Mouse (Mus musculus) heart, adult 9 months (tissue): ENCODE measurements around the gene Atxn7l3.
A peak's percentile ranks its signal among the peaks of the same experiment; 100 is the strongest.

Experiments used
- DNase-seq, 2 experiments: peaks; one replicate each; pipeline ENCODE4 v3.0.0; 2022; ENCODE audit warnings: low spot score in 2 of 2

The Atxn7l3 gene

DNA sequence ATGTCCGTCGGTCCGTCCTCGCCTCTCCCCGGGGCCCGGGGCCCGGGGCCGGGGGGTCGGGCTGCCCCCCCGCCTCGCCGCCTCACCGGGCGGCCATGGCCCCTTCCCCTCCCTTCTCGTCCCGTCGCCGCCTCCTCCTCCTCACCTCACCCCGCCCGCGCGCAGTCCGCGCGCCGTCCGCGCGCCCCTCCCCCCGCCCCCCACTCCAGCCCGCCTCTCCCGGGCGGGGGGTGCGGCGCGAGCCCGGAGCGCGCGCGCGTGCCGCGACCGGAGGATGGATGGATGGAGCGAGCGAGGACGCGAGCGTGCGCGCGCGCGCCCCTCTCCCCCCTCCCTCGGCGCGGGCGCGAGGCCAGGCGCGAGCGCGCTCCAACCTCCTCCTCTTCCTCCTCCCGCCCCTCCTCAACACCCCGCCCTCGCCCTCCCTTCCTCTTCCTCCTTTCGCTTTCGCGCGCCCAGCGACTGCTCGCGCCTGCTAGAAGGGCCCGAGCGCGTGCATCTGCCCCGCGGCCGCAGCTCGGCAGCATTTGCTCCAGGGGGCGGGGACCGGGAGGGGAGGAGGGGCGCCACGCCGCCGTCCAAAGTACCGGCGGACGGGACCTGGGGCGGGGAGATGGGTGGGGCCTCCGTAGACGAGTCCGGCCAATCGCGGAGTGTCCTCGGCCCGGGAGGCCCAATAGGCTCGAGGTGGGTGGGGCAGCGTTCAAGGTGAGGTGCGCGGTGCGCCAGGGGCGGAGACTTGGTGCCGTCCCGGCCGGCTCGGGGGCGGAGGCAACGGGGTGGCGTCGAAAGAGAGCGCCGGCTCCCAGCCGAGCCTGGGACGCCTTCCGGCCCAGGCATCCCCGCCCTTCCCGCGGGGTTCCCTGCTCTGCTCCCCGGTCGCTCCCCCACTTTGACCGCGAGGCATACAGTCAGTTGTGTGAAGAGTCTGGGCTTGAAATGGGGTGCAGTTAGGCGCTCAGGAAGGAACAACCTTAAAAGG lies at the start of gene Atxn7l3:
Gene Atxn7l3, minus strand, starts transcription at position 141 of the 982 bp plus-strand sequence.
- peak; percentile 98 for DNase-seq

DNA sequence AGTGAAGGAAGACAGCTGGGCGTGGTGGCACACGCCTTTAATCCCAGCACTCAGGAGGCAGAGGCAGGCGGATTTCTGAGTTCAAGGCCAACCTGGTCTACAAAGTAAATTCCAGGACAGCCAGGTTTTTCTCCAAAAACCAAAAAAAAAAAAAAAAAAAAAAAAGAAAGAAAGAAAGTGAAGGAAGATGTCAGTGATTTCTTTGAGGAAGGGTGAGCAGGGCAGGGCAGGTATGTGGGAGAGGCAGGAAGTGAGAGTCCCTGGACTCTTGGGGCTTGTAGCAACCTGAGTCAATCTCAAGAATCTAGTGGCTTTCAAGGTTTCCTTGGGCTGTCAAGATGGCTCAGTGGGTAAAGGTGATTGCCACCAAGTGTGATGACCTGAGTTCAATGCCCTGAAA lies 48.0 kb upstream of the Atxn7l3 start:
- no peak for DNase-seq

DNA sequence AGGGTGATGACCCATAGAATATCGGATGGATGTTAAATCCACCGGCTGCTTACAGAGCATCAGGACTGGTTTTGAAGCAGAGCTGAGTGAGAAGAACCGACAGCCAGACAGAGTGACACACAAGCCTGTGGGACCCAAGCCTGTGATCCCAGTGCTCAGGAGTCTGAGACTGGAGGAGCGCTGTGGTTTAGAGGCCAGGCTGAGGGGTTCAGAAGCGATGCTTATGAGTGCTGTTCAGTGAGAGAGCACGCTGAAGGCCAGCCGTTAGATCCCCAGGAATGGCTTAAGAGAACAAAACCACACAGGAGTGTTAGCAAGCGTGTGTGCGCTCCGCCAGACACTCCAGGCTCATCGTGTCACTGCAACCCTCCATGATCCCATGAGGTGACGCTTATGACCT lies 46.3 kb upstream of the Atxn7l3 start:
- DNase-seq, result no peak

DNA sequence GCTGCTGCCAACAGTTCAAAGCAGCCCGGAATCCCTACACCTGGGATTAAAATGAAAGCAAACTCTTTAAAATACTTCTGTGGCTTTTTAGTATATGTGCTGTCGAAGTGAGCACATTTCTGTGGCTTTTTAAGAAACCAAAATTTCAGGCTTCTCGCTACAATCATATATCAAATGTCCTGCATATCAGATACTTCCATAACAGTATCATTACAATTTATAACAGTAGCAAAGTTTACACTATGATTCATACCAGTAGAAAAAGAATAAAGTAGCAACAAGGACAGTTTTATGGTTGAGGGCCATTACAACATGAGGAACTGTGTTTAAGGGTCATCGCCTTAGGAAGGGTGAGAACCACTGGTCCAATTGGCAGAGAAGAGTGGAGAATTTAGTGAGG lies 44.7 kb upstream of the Atxn7l3 start:
- DNase-seq, result no peak

DNA sequence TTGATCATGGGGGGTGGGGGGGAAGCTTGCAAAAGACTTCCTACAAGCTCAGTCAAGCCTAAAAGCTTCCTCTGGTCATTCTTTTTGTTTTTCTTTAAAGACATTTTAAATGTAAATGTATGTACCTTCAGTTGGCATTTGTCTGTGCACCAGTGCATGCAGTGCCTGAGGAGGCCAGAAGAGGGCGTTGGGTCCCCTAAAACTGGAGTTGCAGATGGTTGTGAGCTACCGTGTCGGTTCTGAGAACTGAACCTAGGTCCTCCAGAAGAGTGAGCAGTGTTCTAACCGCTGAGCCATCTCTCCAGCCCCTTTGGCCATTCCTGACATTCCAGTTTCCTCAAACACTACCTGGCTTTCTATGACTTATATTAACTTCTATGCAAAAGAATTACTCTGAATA lies 43.2 kb upstream of the Atxn7l3 start:
- DNase-seq, result no peak

DNA sequence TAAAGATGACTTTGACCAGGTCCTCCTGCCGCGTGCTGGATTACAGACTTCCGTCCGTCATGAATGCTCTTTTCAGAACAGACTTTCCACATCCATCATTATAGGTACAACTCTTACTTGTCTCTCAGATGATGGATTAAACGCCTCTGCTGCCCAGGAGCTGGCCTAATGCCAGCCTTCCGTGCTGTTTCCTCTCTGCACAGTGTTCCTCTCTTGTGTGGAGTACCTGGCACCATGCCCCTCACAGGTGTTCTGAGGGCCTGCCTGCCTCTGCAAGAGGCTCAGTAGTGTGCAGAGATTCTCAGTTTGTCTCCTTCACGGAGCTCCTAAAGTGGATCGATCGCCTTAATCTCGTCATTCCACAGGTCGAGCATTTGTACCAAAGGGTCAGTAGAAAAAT lies 42.8 kb upstream of the Atxn7l3 start:
- no peak for DNase-seq

DNA sequence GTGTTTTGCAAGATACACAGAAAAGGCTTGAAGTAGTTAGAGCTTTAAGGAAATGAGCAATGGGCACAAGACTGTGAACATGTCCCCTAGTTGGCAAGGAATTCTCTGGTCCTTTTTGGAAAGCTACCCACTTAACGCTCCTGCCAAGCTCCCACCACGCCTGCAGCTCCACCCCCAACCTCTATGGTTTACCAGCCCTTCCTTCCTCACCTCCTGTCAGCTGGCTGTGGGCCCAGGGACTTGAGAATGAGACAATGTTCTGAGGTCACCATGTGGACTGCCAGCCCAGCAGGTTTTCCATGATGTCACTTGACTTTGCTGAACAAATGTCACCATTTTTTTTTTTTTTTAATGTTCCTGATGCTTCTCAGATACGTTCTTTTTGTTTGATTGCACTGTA lies 42.1 kb upstream of the Atxn7l3 start:
- peak; percentile 81 to 88 for DNase-seq

DNA sequence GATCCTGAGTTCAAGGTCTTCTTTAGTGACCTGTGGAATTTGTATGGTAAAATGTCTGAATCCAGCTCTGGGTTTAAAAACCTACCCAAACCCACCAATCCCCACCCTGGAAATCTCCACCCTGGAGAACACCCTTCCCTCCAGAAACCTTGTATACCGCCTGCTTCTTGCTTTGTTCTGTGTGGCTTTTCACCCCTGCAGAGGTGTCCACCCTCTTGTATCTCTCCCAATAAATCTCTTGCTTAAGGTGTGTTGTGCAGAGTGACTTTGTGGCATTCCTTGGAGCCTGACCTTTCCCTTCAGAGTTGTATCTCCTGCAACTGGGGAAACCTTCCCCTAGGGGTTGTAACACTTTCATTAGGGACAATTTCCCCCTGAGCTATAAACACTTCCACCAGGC lies 41.5 kb upstream of the Atxn7l3 start:
- no peak for DNase-seq

DNA sequence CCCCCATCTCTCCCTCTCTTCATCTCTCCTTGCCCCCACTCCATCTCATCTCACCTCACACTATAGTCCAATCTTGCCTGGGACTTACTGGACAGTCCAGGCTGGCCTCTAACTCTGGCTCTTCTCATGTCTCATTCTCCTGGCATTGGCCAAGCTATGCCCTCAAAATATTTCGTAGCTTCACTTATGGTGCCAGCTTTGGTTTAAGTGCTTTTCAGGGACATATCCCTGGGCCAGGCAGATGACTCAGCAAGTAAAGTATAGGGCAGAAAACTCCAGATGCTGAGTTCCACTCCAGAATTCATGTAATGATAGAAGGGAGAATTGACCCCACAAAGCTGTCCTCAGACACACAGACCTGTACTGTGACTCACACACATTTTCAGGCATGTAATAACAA lies 39.8 kb upstream of the Atxn7l3 start:
- DNase-seq, result peak in 1 of 2 experiments; percentile 26

DNA sequence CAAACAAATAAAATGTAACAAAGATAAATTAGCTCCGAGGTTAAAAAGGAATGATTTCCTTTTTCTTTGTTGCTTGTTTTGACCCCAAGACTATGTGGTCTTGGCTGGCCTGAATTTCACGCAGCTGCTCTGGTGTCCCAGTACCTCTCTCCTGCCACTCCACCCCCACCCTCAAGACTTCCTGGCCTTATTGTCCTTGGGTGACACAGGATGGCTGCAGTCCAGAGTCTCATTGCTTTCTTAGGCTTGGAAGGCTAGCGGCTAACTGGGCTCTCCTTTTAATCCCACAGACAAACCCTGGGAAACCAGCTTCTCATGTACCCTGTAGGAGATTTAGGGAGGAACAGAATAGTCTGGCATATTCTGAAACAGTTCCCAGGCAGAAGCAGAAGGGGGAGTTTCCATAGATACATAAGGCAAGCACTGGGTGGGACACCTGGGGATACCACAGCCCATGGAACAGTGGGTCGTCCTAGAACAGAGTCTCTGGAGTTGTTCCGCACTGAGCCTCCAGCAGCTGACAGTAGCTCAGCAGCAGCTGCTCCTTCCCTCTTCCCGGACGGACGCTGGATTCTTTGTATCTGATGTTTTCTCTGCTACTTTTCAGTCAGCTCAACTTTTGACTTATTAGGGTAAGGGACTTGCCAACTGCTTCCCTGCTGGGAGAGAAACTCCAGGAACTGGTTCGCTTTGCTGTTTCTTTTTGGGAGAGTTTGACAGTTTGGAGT lies 38.7 kb upstream of the Atxn7l3 start:
- DNase-seq, result peak in 1 of 2 experiments; percentile 53

DNA sequence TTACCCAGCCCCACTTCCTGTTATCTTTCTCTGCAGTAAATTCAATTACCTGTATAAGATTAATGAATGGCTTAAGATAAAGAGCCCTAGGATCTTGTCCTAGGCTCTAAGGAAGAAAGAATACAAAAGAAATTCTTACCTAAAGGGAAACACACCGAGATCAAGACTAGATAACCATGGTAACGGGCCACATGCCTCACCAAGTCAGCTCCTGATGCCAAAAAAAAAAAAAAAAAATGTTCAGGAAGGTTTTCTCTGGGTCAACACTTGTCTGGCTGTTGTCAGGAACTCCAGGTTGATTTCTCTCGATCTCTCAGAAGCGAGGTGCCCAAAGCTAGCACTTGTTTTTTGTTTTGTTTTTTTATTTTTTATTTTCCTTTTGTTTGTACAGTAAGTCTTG lies 37.6 kb upstream of the Atxn7l3 start:
- no peak for DNase-seq

DNA sequence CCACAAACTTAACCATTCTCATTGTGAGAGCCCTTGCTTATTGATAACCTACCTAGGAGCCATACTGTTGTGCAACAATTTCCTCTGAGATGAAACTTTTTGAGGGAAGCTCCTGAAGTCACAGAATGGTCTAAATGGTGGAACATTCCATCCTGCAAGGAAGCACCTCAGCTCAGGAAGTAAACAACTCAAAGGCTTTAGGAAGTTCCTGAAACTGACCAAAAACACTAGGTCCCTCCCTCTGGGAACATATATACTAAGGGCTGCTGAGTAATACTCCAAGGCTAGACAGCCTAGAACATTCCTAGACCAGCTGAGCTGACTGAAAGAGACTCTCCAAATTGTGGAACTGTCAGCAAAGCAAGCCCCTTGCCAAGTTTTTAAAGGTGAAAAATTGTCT lies 36.6 kb upstream of the Atxn7l3 start:
- DNase-seq, result no peak

DNA sequence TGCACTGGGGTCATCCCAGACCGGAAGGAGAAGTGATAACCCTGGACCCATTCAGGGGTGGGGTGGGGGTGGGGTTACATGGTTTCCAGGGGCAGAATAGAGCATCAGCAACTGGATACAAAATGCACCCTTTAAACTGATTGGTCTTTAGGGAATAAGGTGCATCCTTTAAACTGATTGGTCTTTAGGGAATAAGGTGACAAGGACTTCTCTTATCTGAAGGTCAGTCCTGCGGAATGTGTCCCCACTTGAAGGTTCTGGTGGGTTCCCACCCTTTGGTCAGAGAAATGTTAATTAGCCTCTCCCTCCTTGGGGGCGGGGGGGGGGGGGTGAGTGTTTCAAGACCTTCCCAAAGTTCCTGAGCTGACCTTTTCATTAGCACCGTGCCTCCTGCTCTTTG lies 35.4 kb upstream of the Atxn7l3 start:
- DNase-seq, result no peak

DNA sequence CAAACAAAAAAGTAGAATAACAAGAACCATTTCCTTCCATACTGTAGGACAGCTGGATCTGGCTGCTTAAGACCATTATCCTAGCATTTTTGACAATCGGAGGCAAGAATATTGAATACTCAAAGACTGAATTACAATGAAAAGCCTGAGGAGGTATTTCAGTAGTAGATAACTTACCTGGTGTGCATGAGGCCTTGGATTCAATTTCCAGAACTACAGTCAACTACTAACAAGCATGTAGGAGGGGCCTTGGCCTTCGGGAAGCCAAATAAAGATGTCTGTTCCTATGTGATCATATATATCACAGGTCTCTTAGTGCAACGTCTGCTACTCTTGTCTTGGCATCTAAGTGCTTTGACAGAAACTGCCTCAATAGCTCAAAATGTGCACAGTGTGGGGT lies 33.6 kb upstream of the Atxn7l3 start:
- DNase-seq, result no peak

DNA sequence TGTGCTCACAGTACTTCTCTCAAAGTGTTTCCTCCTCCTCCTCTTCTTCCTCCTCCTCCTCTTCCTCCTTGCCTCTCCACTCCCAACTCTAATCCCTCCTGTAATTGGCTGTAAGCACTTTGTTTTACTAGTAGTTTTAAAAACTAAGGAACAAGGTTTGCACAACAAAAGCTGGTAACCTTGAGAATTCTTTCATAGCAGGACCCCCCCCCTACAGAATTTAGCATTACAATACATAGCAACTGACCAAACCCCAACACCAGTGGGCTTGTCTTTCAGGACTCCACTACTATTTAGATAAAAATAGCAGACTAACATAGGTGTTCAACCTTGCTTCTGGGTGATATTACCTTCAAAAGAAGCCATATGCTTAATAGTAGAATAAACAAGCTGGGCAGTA lies 33.1 kb upstream of the Atxn7l3 start:
- DNase-seq, result no peak

DNA sequence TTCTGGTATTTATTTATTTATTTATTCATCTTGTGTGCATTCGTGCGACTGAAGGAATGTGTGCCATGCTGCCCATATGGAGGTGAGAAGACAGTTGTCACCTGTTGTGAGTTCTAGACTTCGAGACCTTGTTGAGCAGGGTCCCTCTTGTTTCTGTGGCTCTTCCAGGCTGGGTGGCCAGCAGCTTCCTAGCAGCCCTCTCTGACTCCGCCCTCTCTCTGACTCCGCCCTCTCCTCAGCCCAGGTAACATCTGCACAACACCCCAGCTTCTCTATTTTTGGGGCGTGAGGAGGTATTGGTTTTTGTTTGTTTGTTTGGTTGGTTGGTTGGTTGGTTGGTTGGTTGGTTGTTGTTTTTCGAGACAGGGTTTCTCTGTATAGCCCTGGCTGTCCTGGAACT lies 31.4 kb upstream of the Atxn7l3 start:
- no peak for DNase-seq

DNA sequence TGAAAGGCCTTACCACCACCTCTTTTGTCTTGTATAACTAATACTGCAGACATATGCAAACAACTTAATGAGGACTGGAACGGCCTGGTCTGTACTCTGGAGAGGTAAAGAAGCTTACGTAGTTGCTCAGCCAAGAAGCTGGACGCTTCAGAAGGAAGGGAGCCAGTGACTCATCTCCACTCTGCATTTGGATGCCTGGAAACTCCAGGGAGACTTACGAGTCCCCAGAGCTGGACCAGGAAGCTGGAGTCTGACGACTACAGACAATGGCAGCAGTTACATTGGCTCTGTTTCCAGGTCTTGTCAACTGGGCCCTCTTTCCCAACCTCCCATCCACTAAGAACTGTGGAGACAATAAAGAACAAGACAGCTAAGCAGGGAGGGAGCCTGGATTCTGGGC lies 30.8 kb upstream of the Atxn7l3 start:
- DNase-seq, result no peak

DNA sequence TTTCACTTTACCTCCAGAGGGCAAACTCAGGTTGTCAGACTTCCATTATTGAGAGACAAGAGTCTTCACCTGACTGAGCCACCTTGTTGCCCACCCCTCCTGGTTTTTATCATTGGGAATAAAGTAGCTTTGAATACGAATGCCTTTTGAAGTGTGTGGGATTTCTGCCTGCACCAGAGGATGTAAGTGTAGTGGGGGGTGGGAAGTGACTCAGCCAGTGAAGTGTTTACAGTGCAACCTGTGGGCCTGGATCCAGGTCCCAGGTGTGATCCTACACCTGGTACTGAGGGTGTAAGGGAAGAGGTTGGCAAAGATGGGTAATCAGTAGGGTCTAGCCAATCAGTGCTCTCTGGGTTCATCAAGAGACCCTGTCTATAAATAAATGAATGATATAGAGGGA lies 27.1 kb upstream of the Atxn7l3 start:
- no peak for DNase-seq

DNA sequence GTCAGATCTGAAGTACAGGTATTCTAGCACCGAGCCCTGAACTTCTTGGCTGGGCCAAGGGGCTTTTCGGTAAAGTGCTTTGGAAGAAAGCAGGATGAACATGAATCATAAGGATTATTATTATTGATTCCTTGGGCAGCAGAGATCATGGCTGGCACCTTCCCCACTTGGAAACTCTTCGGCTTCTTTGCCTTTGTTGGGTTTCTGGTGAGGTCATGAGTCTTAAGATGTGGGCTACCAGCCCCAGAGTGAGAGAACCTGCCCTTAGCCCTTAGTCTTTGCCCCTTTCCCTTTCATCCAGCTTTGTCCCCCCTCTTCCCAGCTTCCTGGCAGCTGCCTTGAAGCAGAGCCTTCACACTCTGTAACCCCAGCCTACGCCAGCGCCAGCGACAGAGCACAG lies 25.5 kb upstream of the Atxn7l3 start:
- DNase-seq, result no peak

DNA sequence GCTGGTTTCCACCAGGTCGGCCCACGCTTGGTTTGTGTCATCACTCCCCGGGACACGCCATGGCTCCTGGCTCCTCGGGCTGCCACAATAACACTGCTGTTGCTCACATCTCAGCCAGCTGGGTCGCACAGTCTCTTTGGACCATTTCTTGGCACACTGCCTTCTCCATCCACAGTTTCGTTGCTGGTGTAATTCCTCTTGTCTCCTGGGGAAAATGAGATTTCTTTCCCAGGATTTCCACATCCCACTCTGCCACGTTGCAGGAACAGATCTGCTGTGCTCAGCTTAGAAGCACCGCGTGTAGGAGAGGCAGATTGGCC lies 24.2 kb upstream of the Atxn7l3 start:
- peak; percentile 85 to 88 for DNase-seq

DNA sequence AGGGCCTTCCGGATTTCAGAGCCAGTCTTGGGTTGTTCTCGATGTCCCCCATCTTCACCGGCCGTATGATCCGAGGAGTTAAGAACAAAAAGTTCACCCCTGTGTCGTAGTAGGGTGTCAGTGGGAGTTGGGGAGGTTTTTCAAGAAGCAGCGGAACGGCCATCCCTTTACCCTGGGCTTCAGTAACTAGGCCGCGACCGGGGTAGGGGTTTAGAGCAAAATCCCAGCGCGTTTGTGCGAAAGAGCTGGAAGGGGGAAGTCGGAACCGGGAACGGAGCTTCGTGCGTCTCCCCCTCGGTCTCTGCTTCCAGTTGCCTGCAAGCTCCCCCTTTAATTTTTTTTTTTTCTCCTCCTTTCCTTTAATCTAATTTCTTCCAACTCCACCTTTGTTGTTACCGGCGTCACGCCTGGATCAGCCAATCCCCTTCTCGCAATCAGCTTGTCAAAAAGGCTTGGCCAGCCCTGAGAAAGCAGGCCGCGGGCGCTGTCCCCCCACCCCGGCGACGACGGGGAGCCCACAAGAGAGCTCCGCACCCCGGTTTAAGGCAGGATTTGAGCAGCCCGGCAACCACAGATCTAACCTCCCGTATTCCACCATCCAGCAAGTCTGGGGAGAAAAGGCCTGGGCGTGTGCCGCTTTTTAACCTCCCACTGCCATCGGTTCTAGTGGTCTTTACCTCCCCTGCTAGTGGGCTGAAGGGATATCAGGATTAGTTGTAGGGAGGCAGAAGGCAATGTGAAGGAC lies 23.7 kb upstream of the Atxn7l3 start:
- peak; percentile 89 for DNase-seq

DNA sequence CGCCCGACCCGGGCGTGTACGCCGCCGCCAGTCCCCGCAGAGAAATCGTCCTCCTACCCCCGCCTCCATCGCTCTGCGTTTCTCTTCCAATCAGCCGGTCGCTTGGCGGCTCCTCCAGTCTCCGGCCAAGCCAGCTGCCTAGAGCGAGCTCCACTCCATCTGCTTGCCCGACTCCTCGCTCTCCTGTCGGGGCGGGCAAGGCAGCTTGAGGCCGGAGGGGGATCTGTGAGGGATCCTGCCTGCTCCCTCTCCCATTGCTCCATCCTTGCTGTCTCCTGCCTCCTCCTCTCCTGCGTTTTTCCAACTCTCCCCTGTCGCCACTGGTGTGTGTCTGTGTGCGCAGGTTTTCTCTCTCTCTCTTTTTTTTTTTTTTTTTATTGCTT lies 23.0 kb upstream of the Atxn7l3 start, which contains the start of gene Ubtf:
Gene Ubtf, minus strand, starts transcription at position 333 of the 383 bp plus-strand sequence.
- peak; percentile 84 to 85 for DNase-seq
